ENCODE assay signal across 31 mouse cellular contexts in the genomic region with DNA sequence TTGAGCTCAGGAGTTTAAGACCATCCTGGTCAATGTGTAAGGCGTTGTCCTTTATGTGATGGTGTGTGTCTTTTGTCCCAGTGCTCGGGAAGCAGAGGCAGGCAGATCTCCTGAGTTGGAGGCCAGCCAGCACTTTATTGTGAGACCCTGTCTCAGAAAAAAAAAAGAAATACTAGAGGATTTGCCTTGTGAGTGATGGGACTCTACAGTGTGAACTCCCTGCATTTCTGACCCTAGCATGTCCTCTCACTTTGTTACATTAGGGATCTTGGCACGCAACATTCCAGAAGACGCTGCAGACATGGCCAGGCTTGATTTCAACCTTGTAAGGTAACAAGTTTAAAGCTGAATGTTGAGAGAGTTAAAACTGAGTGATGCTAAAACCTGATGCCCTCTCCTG.
"Had no signal": no experiment of that assay in that cellular context is flagged by ENCODE, and none has a peak within 500 bp of the region (broad histone marks: within the 10 kb centered on the region; RNA-seq: fewer than 3 reads in every experiment).

No protein-coding gene starts in this region.

- DNase-seq: left cerebral cortex, postnatal 4 days; liver; liver, embryonic 13.5 days; liver, postnatal 0 days; lung, adult 18-20 months; lung, adult 2 months; lung, postnatal 10 days; lung, postnatal 14 days; lung, postnatal 36 days; lung, postnatal 4 days; midbrain, embryonic 14.5 days had no signal

- ATAC-seq: liver, embryonic 12.5 days; liver, postnatal 0 days; lung, postnatal 0 days; midbrain, embryonic 15.5 days; midbrain, embryonic 16.5 days had no signal

- H3K4me2 ChIP-seq: limb, embryonic 12.5 days; limb, embryonic 13.5 days; limb, embryonic 15.5 days; liver, embryonic 11.5 days; liver, embryonic 12.5 days; liver, embryonic 13.5 days; liver, embryonic 15.5 days; lung, embryonic 14.5 days; lung, embryonic 15.5 days; midbrain, embryonic 12.5 days; midbrain, embryonic 15.5 days; neural tube, embryonic 12.5 days had no signal

- H3K27ac ChIP-seq: left cerebral cortex, adult 2 months; limb, embryonic 10.5 days; limb, embryonic 12.5 days; limb, embryonic 13.5 days; limb, embryonic 15.5 days; liver, embryonic 12.5 days; liver, embryonic 13.5 days; liver, embryonic 14.5 days; liver, embryonic 15.5 days; lung, embryonic 15.5 days; macrophage; midbrain, embryonic 10.5 days; midbrain, embryonic 12.5 days; midbrain, embryonic 15.5 days; neural tube, embryonic 12.5 days had no signal

- H3K4me3 ChIP-seq: left cerebral cortex, adult 2 months; limb, embryonic 10.5 days; limb, embryonic 12.5 days; limb, embryonic 13.5 days; limb, embryonic 15.5 days; liver, embryonic 12.5 days; liver, embryonic 13.5 days; liver, embryonic 15.5 days; lung, embryonic 15.5 days; megakaryocyte, embryonic 14.5 days; midbrain, embryonic 10.5 days; midbrain, embryonic 12.5 days; midbrain, embryonic 15.5 days; myocyte; neural tube, embryonic 12.5 days had no signal

- H3K9me3 ChIP-seq: limb, embryonic 10.5 days; limb, embryonic 15.5 days; liver, embryonic 12.5 days; liver, embryonic 13.5 days; liver, embryonic 15.5 days; lung, embryonic 15.5 days; midbrain, embryonic 15.5 days; neural tube, embryonic 12.5 days had no signal

- H3K9ac ChIP-seq: limb, embryonic 12.5 days; limb, embryonic 13.5 days; limb, embryonic 15.5 days; liver, embryonic 12.5 days; liver, embryonic 13.5 days; liver, embryonic 14.5 days; liver, embryonic 15.5 days; liver, postnatal 0 days; lung, embryonic 14.5 days; lung, embryonic 15.5 days; midbrain, embryonic 12.5 days; midbrain, embryonic 15.5 days; neural tube, embryonic 12.5 days had no signal

- H3K27me3 ChIP-seq: limb, embryonic 12.5 days; limb, embryonic 13.5 days; limb, embryonic 15.5 days; liver, embryonic 12.5 days; liver, embryonic 13.5 days; liver, embryonic 15.5 days; lung, embryonic 15.5 days; megakaryocyte, embryonic 14.5 days; midbrain, embryonic 12.5 days; midbrain, embryonic 15.5 days; neural tube, embryonic 12.5 days had no signal
